Mouse (Mus musculus): ENCODE results near the gene Phc2. TPM values are rescaled to one million over a fixed set of nuclear protein-coding genes. Genes with fewer than 3 reads are reported as not detected.

Gene Phc2
- polyA plus RNA-seq, 1 experiment: 56.0 TPM

DNA sequence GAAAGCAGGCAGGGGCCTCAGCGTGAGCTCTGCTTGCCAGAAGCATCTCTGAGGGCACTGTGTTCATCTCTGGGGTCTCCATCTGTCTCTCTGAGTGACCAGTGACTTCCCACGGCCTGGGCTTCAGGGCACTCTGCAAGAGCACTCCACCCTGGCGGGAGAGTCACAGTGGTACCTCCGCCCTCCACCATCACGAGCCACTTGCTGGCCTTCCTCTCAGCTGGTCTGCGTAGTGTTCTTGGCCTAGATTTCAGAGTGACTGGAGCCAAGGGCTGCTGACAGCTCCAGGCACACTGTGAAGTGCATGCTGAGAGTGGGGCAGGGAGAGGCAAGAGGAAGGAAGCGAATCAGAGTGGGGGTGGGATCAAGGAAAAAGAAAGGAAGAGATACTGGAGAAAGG lies 69.6 kb downstream of the Phc2 start:
- Histone ChIP-seq H3K9me3 (no peaks in the 10 kb centered on the region), H3K36me3 (replicated peaks; ENCODE audit: low read length) (peaks cover 72% of the 10 kb centered on the region), H3K4me3 (replicated peaks) (no peak overlapping the region), H3K27me3 (replicated peaks) (peaks cover 2% of the 10 kb centered on the region), H3K4me1 (peaks cover 66% of the 10 kb centered on the region)
- TF ChIP-seq GATA1 (IDR thresholded peaks at IDR 0.05; ENCODE audit: borderline replicate concordance, low read length): no peak
- no peak for TF ChIP-seq FLI1 (IDR thresholded peaks at IDR 0.05; ENCODE audit: low read length)

DNA sequence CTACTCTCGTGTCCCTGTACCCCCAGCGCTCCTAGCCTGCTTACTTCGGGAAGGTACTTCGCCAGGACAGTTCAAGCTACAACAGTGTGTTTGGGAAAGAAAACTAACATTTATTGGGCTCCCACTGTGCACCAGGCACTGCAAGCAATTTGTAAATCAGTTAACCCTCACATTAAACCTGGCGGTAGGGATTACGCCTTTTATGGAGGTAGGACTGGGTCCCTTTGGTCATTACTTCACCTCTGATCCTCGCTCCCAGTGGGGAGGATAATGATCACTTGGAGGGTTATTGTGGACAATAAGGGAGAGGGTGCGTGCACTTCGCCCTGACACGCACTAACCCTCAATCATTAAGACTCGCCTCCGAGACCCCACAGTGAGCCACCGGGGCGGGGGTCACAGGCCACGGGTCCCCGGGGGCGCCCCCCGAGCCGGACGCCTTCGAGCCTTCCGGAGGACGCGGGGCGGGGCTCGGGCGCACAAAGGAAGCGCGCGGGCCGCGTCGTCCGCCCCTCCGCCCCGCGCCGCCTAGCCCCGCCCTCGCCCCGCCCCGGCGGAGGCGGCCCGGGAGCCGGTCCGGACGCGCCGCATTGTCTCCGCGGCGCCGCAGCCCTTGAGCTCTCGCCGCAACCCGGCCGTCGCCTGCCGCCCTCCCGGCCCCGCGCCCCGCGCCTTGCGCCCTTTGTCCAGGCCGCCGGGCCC lies 72.7 kb downstream of the Phc2 start:
- peaks cover 2% of the 10 kb centered on the region for H3K27me3 ChIP-seq (replicated peaks)
- no peaks in the 10 kb centered on the region for H3K9me3 ChIP-seq
- no peak for TF ChIP-seq FLI1 (IDR thresholded peaks at IDR 0.05; ENCODE audit: low read length)
- TF ChIP-seq GATA1 (IDR thresholded peaks at IDR 0.05; ENCODE audit: borderline replicate concordance, low read length): no peak
- H3K4me3 ChIP-seq (replicated peaks): peak overlapping the region; percentile 96
- H3K4me1 ChIP-seq: peaks cover 60% of the 10 kb centered on the region
- H3K36me3 ChIP-seq (replicated peaks; ENCODE audit: low read length): peaks cover 72% of the 10 kb centered on the region

DNA sequence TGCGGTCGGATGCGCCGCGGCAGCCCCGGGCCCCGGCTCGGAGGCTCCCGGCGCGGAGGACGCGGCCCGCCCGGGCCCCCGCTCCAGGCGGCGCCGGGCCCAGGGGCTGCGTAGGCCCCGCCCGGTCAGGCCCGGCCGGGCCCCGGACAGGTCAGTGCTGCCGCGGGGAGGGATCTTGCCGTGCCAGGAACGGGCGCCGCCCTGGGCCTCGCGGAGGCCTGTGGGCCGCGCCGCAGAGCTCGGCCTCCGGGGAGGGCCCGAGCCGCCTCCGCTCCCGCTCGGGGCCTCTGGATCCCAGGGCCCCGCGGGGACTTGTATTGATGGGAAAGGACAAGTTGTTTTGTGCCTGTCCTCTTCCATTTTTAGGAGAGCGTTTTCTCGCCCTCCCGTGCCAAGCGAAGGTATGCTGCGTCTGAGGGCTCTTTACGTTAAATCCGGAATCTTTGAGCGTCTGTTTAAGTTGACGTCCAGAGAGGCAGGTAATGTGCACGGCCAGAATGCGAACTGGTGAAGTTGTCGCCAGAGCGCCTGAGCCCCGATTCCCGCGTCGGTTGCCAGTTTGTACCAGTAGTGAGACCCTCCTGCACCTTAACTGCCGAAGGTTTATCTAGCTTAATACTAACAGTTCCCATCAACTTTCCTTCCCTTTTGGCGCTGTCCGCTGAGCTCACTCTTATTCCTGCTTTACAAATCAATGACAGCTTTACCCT lies 73.4 kb downstream of the Phc2 start:
- Histone ChIP-seq H3K9me3 (no peaks in the 10 kb centered on the region), H3K4me1 (peaks cover 58% of the 10 kb centered on the region), H3K4me3 (replicated peaks) (peak overlapping the region; percentile 96), H3K27me3 (replicated peaks) (peaks cover 2% of the 10 kb centered on the region), H3K36me3 (replicated peaks; ENCODE audit: low read length) (peaks cover 67% of the 10 kb centered on the region)
- TF ChIP-seq GATA1 (IDR thresholded peaks at IDR 0.05; ENCODE audit: borderline replicate concordance, low read length) (no peak), FLI1 (IDR thresholded peaks at IDR 0.05; ENCODE audit: low read length) (no peak)

DNA sequence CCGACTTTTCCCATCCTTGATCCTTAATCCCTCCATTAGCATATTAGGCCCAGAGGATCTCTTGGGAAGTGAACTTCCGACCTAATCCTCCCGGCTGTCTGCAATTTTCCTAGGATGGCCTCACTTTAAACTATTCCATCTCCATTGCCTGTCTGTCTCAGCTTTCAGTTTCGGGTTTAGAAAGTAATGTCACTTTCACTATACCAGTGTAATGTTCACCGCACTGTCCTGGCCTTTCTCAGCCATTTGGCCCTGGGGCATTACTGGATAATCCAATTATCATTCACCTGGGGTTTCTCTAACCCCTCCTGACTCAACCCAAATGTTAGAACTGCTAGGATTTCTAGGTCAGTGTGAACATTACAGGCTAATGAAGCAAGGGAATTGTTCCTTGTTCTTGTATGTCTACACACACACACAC lies 73.9 kb downstream of the Phc2 start:
- TF ChIP-seq FLI1 (IDR thresholded peaks at IDR 0.05; ENCODE audit: low read length) (no peak), GATA1 (IDR thresholded peaks at IDR 0.05; ENCODE audit: borderline replicate concordance, low read length) (no peak)
- Histone ChIP-seq H3K36me3 (replicated peaks; ENCODE audit: low read length) (peaks cover 66% of the 10 kb centered on the region), H3K27me3 (replicated peaks) (no peaks in the 10 kb centered on the region), H3K9me3 (no peaks in the 10 kb centered on the region), H3K4me1 (peaks cover 55% of the 10 kb centered on the region), H3K4me3 (replicated peaks) (peak overlapping the region; percentile 96)

DNA sequence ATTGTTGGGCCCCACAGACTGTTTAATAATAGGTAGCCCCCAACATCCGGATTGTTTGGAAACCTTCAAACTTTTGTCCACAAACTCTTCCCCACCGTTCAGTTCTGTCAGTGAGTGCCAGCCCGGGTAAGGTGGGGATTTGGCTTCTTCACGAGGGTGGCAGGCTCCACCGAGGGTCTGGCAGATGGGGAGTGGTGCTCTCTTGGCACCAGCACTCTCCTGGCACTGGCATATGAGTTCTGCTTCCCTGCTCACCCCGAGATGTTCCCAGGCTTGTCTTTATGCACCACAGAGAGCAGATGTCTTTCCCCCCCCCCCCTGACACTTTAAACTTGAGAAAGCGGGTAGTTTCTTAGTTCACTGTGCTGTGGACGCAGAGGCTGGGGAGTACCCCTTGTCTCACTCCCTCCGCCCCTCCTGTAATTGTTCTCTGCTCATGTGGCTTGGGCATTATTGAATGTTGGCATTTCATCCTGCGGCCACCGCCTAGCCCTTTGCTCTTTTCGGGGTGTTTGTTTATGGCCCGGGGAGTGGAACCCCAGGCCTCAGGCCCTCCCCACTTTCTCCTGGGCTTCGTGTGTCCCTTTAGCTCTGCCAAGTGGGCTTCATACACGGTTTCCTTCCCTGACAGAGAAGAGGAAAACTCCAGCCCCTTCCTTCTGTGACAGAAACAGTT lies 74.7 kb downstream of the Phc2 start:
- Histone ChIP-seq H3K4me3 (replicated peaks) (peak overlapping the region; percentile 96), H3K36me3 (replicated peaks; ENCODE audit: low read length) (peaks cover 66% of the 10 kb centered on the region), H3K9me3 (no peaks in the 10 kb centered on the region), H3K27me3 (replicated peaks) (no peaks in the 10 kb centered on the region), H3K4me1 (peaks cover 55% of the 10 kb centered on the region)
- no peak for TF ChIP-seq GATA1 (IDR thresholded peaks at IDR 0.05; ENCODE audit: borderline replicate concordance, low read length)
- no peak for TF ChIP-seq FLI1 (IDR thresholded peaks at IDR 0.05; ENCODE audit: low read length)

DNA sequence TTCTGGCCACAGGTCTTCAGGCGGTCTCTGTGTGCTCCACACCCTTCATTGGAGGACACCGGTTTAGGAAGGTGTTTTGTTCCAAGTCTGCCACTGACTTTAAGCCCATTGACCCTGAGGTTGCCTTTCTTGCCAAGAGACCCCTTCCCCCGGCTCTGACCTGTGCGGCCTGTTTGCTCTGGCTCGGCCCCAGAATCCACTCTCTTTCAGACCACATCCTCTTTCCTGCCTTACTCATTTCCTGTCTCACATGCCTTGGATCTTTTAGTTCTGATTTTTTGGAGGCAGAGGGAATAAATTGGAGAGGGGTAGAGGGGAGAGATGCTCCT lies 75.2 kb downstream of the Phc2 start:
- Histone ChIP-seq H3K4me3 (replicated peaks) (peak overlapping the region; percentile 96), H3K27me3 (replicated peaks) (no peaks in the 10 kb centered on the region), H3K36me3 (replicated peaks; ENCODE audit: low read length) (peaks cover 66% of the 10 kb centered on the region), H3K9me3 (no peaks in the 10 kb centered on the region), H3K4me1 (peaks cover 57% of the 10 kb centered on the region)
- TF ChIP-seq GATA1 (IDR thresholded peaks at IDR 0.05; ENCODE audit: borderline replicate concordance, low read length) (no peak), FLI1 (IDR thresholded peaks at IDR 0.05; ENCODE audit: low read length) (no peak)

DNA sequence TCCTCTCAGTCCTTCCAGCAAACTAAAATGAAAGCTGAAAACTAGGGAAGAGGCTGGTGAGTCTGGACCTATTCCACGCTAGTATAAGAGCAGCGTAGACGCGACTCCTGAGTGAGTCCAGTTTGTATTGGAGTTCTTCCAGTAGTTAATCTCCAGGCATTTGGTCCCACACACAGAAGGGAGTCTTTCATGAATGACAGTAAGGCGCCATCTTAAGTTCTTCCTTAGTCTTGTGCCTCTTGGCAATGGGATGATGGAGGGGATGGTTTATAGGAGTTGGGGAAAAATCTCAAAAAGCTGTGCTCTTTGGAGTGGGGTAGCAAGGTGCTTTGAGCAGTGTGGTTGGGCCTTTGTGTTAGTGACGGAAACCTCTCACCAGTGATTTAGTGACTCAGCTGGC lies 75.8 kb downstream of the Phc2 start:
- Histone ChIP-seq H3K27me3 (replicated peaks) (no peaks in the 10 kb centered on the region), H3K36me3 (replicated peaks; ENCODE audit: low read length) (peaks cover 66% of the 10 kb centered on the region), H3K4me3 (replicated peaks) (no peak overlapping the region), H3K4me1 (peaks cover 63% of the 10 kb centered on the region), H3K9me3 (no peaks in the 10 kb centered on the region)
- TF ChIP-seq FLI1 (IDR thresholded peaks at IDR 0.05; ENCODE audit: low read length) (no peak), GATA1 (IDR thresholded peaks at IDR 0.05; ENCODE audit: borderline replicate concordance, low read length) (no peak)

DNA sequence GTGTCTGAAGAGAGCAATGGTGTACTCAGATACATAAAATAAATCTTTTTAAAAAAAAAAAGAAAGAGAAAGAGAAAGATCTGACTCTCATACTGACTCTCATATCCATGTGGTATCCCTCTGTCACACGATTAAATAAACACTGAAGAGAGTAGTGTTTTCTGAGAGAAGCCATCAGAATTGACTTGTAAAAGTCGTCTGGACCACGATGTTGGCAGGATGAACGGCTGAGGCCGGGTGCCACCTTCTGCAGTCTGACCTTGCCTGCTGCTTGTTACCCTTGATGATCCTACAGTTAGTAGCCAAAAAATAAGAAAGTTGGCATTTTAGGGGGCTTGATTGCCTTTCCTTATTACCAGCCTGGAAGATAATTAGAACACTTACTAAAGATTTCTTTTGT lies 78.3 kb downstream of the Phc2 start:
- Histone ChIP-seq H3K36me3 (replicated peaks; ENCODE audit: low read length) (peaks cover 79% of the 10 kb centered on the region), H3K27me3 (replicated peaks) (no peaks in the 10 kb centered on the region), H3K9me3 (no peaks in the 10 kb centered on the region), H3K4me3 (replicated peaks) (no peak overlapping the region), H3K4me1 (peaks cover 52% of the 10 kb centered on the region)
- TF ChIP-seq FLI1 (IDR thresholded peaks at IDR 0.05; ENCODE audit: low read length) (no peak), GATA1 (IDR thresholded peaks at IDR 0.05; ENCODE audit: borderline replicate concordance, low read length) (no peak)

DNA sequence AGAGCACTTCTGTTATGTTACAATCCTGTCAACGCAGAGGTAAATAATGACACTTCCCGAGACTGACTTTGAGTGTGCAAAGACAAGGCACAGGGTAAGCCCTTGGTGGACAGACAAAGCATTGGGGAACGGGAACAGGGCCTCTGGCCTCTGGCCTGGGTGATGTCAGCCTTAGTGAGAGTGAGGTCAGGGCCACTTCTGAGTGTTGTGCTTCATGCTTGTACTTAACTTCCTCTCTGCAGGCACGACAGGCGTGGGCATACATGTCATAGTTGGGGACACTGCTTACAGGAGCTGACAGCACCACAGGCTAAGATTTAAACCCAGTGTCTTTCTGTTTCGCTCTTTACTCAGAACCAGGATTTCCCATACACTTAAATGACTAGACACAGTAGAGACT lies 79.0 kb downstream of the Phc2 start:
- TF ChIP-seq GATA1 (IDR thresholded peaks at IDR 0.05; ENCODE audit: borderline replicate concordance, low read length) (no peak), FLI1 (IDR thresholded peaks at IDR 0.05; ENCODE audit: low read length) (no peak)
- H3K36me3 ChIP-seq (replicated peaks; ENCODE audit: low read length): peaks cover 86% of the 10 kb centered on the region
- no peak overlapping the region for H3K4me3 ChIP-seq (replicated peaks)
- no peaks in the 10 kb centered on the region for H3K9me3 ChIP-seq
- H3K4me1 ChIP-seq: peaks cover 47% of the 10 kb centered on the region
- H3K27me3 ChIP-seq (replicated peaks): no peaks in the 10 kb centered on the region

DNA sequence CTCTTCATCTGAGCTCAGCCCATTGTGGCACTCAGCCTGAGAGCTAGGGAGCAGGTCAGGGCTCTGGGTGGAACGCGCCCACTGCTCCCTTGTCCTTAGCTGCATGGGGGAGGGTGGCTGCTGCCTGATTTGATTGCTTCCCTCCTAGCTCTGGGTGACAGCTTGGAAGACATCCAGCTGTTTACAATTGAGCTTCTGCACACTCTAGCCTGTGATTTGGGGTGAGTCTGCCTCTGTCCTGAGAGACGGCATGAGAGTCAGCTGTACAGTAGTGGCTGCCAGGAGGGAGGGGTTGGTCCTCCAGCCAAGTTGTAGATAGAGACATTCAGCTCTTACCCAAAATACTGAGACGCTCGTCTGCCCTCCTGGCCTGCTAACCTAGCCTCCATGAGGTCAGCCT lies 79.7 kb downstream of the Phc2 start:
- Histone ChIP-seq H3K4me1 (peaks cover 39% of the 10 kb centered on the region), H3K9me3 (no peaks in the 10 kb centered on the region), H3K36me3 (replicated peaks; ENCODE audit: low read length) (peaks cover 85% of the 10 kb centered on the region), H3K4me3 (replicated peaks) (no peak overlapping the region), H3K27me3 (replicated peaks) (no peaks in the 10 kb centered on the region)
- TF ChIP-seq GATA1 (IDR thresholded peaks at IDR 0.05; ENCODE audit: borderline replicate concordance, low read length): no peak

Data from megakaryocyte, embryonic 14.5 days (primary cell).